Mouse (Mus musculus) heart, postnatal 0 days (tissue): ENCODE data around the gene Olfr453. TPM values are rescaled to one million over a fixed set of nuclear protein-coding genes. Genes with fewer than 3 reads are reported as not detected.

Source experiments
- ATAC-seq: fragments of 200-750 bp; cut with Nextera tagmentation; 2 replicates; pipeline ENCODE4 v1.8.0; 2017; ENCODE audit warnings: low read depth, moderate number of reproducible peaks, moderate library complexity; ENCODE audit not compliant: insufficient read depth
- DNase-seq: peaks from one replicate; pipeline ENCODE4 v3.0.0-alpha.2; 2016; ENCODE audit warnings: low spot score
- H3K27ac ChIP-seq: fragments of 300-500 bp; sonication (generic); 2 replicates; pipeline ENCODE4 v1.5.1; 2014; ENCODE audit warnings: low read depth, mild to moderate bottlenecking
- H3K27me3 ChIP-seq: fragments of 300-500 bp; sonication (generic); 2 replicates; pipeline ENCODE4 v1.6.1; 2014; ENCODE audit warnings: low read length, mixed read lengths; ENCODE audit not compliant: control insufficient read depth, insufficient read depth
- H3K36me3 ChIP-seq: fragments of 300-500 bp; sonication (generic); replicated peaks from 2 replicates; pipeline ENCODE4 v1.6.1; 2014; ENCODE audit warnings: low read length, mixed read lengths; ENCODE audit not compliant: control insufficient read depth, insufficient read depth
- H3K4me1 ChIP-seq: fragments of 300-500 bp; sonication (generic); 2 replicates; pipeline ENCODE4 v1.6.1; 2014; ENCODE audit warnings: antibody characterized with exemption; ENCODE audit not compliant: control insufficient read depth, insufficient read depth
- H3K4me2 ChIP-seq: fragments of 300-500 bp; sonication (generic); 2 replicates; pipeline ENCODE4 v1.6.1; 2014; ENCODE audit warnings: low read depth, mild to moderate bottlenecking, low read length, moderate library complexity
- H3K4me3 ChIP-seq: fragments of 300-500 bp; sonication (generic); 2 replicates; pipeline ENCODE4 v1.5.1; 2014; ENCODE audit warnings: low read depth, low read length
- H3K9ac ChIP-seq: fragments of 300-500 bp; sonication (generic); replicated peaks from 2 replicates; pipeline ENCODE4 v1.6.1; 2014; ENCODE audit warnings: low read depth, low read length, mixed read lengths
- H3K9me3 ChIP-seq: fragments of 300-500 bp; sonication (generic); replicated peaks from 2 replicates; pipeline ENCODE4 v1.6.1; 2016; ENCODE audit warnings: low read length; ENCODE audit not compliant: control insufficient read depth
- CTCF ChIP-seq: IDR thresholded peaks from 2 replicates; pipeline ENCODE4 v1.5.1; 2016; ENCODE audit warnings: antibody characterized with exemption, control low read depth, low read depth
- EP300 ChIP-seq: IDR thresholded peaks from 2 replicates; pipeline ENCODE4 v1.6.1; 2016; ENCODE audit warnings: antibody characterized with exemption, low read depth
- WGBS: fragments of 180-500 bp; shearing (Covaris S2); extraction: QIAGEN DNeasy Blood & Tissue Kit; methylation state at CpG from one replicate; pipeline ENCODE4 v1.1.7; 2014; 5-methylcytosine and 5-hydroxymethylcytosine counted together
- polyA plus RNA-seq: library from polyadenylated mRNA; unstranded; fragments of >200 nt; fragmentation: Nextera tagmentation; extraction: Ambion mirVana; gene quantifications from 2 replicates; pipeline ENCODE4 v1.2.1, GENCODE M21; 2015
- total RNA-seq: library from RNA; depleted of rRNA; stranded (reverse); fragments of >200 nt; gene quantifications from 2 replicates; pipeline ENCODE4 v1.2.3, GENCODE M21; 2014; ENCODE audit warnings: low replicate concordance; rRNA removed

Gene Olfr453
- total and polyA plus RNA-seq, 2 experiments from 2014 or later = not detected

DNA sequence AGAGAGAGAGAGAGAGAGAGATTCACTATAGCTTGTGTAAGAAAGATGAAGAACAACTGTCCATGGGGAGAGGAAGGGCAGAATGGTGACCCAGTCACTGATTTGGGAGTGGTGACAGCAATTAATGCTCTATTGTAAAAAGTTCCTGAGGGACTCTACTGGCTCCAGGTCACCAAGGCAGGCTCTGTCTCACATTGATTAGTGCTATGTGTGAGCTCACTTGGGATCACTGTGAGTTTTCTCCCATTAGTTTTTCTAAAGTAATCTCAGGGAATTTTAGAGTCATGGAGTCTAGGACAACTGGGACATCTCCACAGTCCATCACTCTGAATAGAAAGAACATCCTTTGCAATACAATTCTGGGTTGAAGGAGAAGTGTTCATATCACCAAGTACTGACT is 45.6 kb downstream of the Olfr453 start, which contains the start of gene Olfr452:
TSS of gene Olfr452 (plus strand) at position 301 of the 400 bp plus-strand sequence.
- no peak within 1 kb of the TSS for H3K9ac ChIP-seq

DNA sequence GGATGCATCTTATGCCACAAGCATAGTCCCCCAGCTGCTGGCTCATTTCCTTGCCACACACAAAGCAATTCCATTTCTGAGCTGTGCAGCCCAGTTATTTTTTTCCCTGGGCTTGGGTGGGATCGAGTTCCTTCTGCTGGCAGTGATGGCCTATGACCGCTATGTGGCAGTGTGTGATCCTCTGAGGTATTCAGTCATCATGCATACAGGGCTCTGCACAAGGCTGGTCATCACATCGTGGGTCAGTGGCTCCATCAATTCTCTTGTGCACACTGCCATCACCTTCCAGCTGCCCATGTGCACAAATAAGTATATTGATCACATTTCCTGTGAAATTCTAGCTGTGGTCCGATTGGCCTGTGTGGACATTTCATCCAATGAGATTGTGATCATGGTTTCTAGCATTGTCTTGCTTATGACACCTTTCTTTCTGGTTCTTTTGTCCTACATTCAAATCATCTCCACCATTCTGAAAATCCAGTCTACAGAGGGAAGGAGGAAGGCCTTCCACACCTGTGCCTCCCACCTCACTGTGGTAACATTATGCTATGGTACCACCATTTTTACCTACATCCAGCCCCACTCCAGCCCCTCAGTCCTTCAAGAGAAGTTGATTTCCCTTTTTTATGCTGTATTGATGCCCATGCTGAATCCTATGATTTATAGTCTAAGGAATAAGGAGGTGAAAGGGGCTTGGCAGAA is 51.2 kb downstream of the Olfr453 start:
- H3K4me2 ChIP-seq = no peak overlapping the region
- no peak overlapping the region for H3K4me3 ChIP-seq
- TF ChIP-seq EP300 = no peak
- no peak; the same call in 1 of the 2 replicates for TF ChIP-seq CTCF
- no peak for ATAC-seq
- H3K9ac ChIP-seq = no peak overlapping the region
- H3K36me3 ChIP-seq = no peaks in the 10 kb centered on the region
- no peaks in the 10 kb centered on the region for H3K27me3 ChIP-seq
- H3K27ac ChIP-seq = no peak overlapping the region
- no peaks in the 10 kb centered on the region for H3K4me1 ChIP-seq
- DNase-seq = no peak
- H3K9me3 ChIP-seq = no peaks in the 10 kb centered on the region
- WGBS = 31% methylated on average over 4 of the region's 4 CpGs

More for the DNA sequence above, 45.6 kb downstream of the Olfr453 start, which contains the start of gene Olfr452:
- TF ChIP-seq CTCF = no peak
- TF ChIP-seq EP300 = no peak
- H3K36me3 ChIP-seq = no peaks in the 10 kb centered on the region
- ATAC-seq = no peak
- H3K27me3 ChIP-seq = no peaks in the 10 kb centered on the region
- no peak within 1 kb of the TSS for H3K27ac ChIP-seq
- no peak within 1 kb of the TSS for H3K4me2 ChIP-seq
- no peaks in the 10 kb centered on the region for H3K9me3 ChIP-seq
- no peak for DNase-seq
- no peaks in the 10 kb centered on the region for H3K4me1 ChIP-seq
- no peak within 1 kb of the TSS for H3K4me3 ChIP-seq

DNA sequence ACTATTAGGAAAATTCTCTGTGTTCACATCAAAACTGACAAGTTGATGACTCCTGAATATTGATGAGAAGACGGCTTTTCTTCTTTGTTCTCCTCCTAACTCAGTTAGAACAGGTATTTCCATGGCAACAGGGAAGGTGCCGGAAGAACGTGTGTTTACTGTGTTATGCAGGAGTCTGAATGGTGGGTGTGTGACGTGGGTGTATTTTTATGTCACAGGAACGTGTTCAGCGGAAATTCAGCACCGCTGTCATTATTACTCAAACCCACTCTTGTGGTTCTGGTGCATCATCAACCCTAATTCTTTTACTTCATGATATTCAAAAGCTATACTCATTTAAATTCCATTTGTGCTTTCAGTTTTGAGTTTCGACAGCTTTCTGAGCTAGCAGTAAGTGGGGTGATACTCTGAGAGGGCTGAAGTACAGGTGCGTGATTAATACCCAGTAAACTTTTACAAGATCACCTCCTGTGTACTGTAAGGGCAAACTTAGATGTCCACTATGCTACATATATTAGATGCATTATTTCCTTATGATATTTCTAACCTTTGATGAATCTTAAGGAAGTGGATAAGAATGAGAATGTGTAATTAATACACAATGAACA is 51.9 kb downstream of the Olfr453 start:
- 73% methylated on average over 9 of the region's 9 CpGs for WGBS
- no peak overlapping the region for H3K4me3 ChIP-seq
- H3K9me3 ChIP-seq = no peaks in the 10 kb centered on the region
- no peak overlapping the region for H3K27ac ChIP-seq
- ATAC-seq (no peak), DNase-seq (no peak)
- no peaks in the 10 kb centered on the region for H3K27me3 ChIP-seq
- H3K4me2 ChIP-seq = no peak overlapping the region
- TF ChIP-seq CTCF = no peak
- no peak for TF ChIP-seq EP300
- H3K4me1 ChIP-seq = no peaks in the 10 kb centered on the region
- no peak overlapping the region for H3K9ac ChIP-seq
- H3K36me3 ChIP-seq = no peaks in the 10 kb centered on the region

DNA sequence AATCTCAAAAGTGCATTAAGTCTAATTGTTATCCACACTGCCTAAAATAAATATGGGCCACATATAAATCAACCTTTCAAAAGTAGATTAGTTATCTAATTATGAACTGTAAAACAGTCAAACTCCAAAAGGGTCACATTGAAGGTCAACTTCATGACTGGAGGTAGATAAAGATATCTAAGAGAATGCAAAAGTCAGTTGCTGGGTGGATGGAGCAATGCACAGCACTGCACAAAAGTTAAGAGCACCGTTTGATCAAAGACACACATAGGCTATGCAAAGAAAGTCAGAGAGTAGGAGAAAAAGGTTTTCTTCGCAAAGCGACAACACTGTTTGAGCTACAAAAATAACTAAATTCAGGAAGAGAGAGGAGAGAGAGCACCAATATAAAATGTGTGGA is 55.8 kb downstream of the Olfr453 start:
- Histone ChIP-seq H3K27me3 (no peaks in the 10 kb centered on the region), H3K4me2 (no peak overlapping the region), H3K9ac (no peak overlapping the region), H3K4me3 (no peak overlapping the region), H3K36me3 (no peaks in the 10 kb centered on the region), H3K9me3 (no peaks in the 10 kb centered on the region), H3K27ac (no peak overlapping the region), H3K4me1 (no peaks in the 10 kb centered on the region)
- no peak for TF ChIP-seq EP300
- no peak for TF ChIP-seq CTCF
- ATAC-seq (no peak), DNase-seq (no peak)
- WGBS = 77% methylated on average over 3 of the region's 3 CpGs

Other genes starting within 250 kb of the Olfr453 start
- not detected in 2 replicates for gene Olfr455, start 191.8 kb upstream of the Olfr453 start, total RNA-seq
- gene Olfr455, start 191.8 kb upstream of the Olfr453 start, polyA plus RNA-seq = not detected in 2 replicates
- not detected in 2 replicates for gene Tcaf3, start 141.7 kb upstream of the Olfr453 start, total RNA-seq
- not detected in 2 replicates for gene Tcaf3, start 141.7 kb upstream of the Olfr453 start, polyA plus RNA-seq
- 2.0 and 2.7 TPM in 2 replicates for gene Tcaf2, start 94.1 kb upstream of the Olfr453 start, total RNA-seq
- 1.2 and 1.5 TPM in 2 replicates for gene Tcaf2, start 94.1 kb upstream of the Olfr453 start, polyA plus RNA-seq
- 35.7 and 45.1 TPM in 2 replicates for gene Tcaf1, start 29.3 kb upstream of the Olfr453 start, total RNA-seq
- 23.9 and 24.8 TPM in 2 replicates for gene Tcaf1, start 29.3 kb upstream of the Olfr453 start, polyA plus RNA-seq
- not detected in 2 replicates for gene Olfr38, start 17.0 kb downstream of the Olfr453 start, total RNA-seq
- gene Olfr38, start 17.0 kb downstream of the Olfr453 start, polyA plus RNA-seq = not detected in 2 replicates
- not detected in 2 replicates for gene Olfr452, start 45.7 kb downstream of the Olfr453 start, total RNA-seq
- gene Olfr452, start 45.7 kb downstream of the Olfr453 start, polyA plus RNA-seq = not detected in 2 replicates
- not detected in 2 replicates for gene Olfr450, start 72.6 kb downstream of the Olfr453 start, total RNA-seq
- gene Olfr450, start 72.6 kb downstream of the Olfr453 start, polyA plus RNA-seq = not detected in 2 replicates
- not detected in 2 replicates for gene Olfr449, start 95.0 kb downstream of the Olfr453 start, total RNA-seq
- gene Olfr449, start 95.0 kb downstream of the Olfr453 start, polyA plus RNA-seq = not detected in 2 replicates
- not detected in 2 replicates for gene Olfr448, start 151.1 kb downstream of the Olfr453 start, total RNA-seq
- not detected in 2 replicates for gene Olfr448, start 151.1 kb downstream of the Olfr453 start, polyA plus RNA-seq
- gene Olfr447, start 169.5 kb downstream of the Olfr453 start, total RNA-seq = not detected in 2 replicates
- gene Olfr447, start 169.5 kb downstream of the Olfr453 start, polyA plus RNA-seq = not detected in 2 replicates
- gene Olfr446, start 182.0 kb downstream of the Olfr453 start, total RNA-seq = not detected in 2 replicates
- gene Olfr446, start 182.0 kb downstream of the Olfr453 start, polyA plus RNA-seq = not detected in 2 replicates
- gene Olfr444, start 209.7 kb downstream of the Olfr453 start, total RNA-seq = not detected in 2 replicates
- gene Olfr444, start 209.7 kb downstream of the Olfr453 start, polyA plus RNA-seq = not detected in 2 replicates